Mouse (Mus musculus): ENCODE results near the gene Thbs2.

The Thbs2 gene

DNA sequence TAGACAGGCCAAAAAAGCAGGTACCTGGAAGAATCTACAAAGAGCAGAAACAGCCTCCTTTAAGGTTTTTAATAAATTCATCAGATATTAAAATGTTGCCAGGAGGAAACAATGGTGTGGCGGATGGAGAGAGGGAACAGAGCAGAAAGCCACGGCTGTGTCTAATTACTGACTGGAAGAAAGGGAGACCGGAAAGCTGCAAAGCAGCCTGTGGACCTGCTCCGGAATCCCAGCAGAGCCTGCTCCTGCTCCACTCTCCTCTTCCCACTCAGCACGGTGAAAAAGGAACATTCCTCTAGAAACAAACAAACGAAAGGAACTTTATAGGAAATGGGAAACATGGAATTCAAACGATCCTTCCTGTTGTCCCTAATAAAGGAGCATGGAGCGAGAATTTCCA lies 69.6 kb downstream of the Thbs2 start:
- no peak for TF ChIP-seq GATA4 (IDR thresholded peaks at IDR 0.05; ENCODE audit: insufficient replicate concordance, low read length)

DNA sequence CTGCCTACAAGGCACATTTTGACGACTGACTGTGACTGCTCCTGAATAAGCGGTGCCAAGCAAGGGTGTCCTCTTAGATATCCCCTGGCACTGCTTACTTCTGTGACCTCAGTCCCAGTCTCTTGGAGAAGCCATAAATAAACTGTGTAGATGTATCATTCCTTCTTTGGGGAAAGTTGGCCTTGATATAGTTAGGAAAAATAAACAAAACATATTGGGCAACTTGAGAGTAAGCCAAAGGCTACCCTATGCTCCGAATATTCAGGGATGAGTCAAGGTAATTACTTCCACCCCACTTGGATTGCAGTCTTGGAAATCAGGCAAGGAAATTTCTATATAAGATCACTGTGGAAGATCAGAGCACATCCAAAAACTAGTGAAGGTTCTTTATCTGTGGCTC lies 74.0 kb downstream of the Thbs2 start:
- no peak for TF ChIP-seq GATA4 (IDR thresholded peaks at IDR 0.05; ENCODE audit: insufficient replicate concordance, low read length)

DNA sequence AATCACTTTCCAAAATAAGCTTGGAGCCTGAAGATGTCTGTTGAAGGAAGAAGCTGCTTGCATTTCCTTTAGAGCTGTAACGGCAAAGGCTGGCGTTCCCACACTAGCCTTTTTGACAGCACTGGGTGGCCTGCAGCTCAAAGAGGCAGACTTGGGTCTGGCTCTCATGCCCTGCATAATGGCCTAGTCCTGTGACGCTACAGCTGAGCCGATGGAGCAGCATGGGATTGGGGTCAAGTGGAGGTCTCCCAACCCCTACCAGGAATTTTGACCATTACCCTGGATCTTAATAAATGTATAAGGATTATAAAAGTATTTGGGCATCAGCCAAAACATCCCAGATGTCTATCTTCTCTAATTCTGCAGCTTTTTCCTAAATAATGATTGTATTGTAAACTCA lies 75.0 kb downstream of the Thbs2 start:
- no peak for TF ChIP-seq GATA4 (IDR thresholded peaks at IDR 0.05; ENCODE audit: insufficient replicate concordance, low read length)
